Mouse (Mus musculus) C2C12 (cell line): ENCODE results near the gene Ufsp2. TPM values are rescaled to one million over a fixed set of nuclear protein-coding genes. Genes with fewer than 3 reads are reported as not detected.

Experiments
- H3K27me3 ChIP-seq: one replicate; pipeline ENCODE4 v1.6.1; 2011; ENCODE audit not compliant: control insufficient read depth, insufficient read depth, insufficient read length
- H3K36me3 ChIP-seq: one replicate; pipeline ENCODE4 v1.6.1; 2011; ENCODE audit not compliant: control insufficient read depth, insufficient read depth
- H3K4me3 ChIP-seq: one replicate; pipeline ENCODE4 v1.5.1; 2011; ENCODE audit warnings: mild to moderate bottlenecking, control low read depth; ENCODE audit not compliant: poor library complexity, insufficient read depth, severe bottlenecking
- H3K79me2 ChIP-seq: one replicate; pipeline ENCODE4 v1.6.1; 2011; ENCODE audit not compliant: control insufficient read depth, insufficient read depth
- H3K79me3 ChIP-seq: one replicate; pipeline ENCODE4 v1.6.1; 2011; ENCODE audit warnings: low read depth, control low read depth
- H3ac ChIP-seq: one replicate; pipeline ENCODE3; 2011; ENCODE audit warnings: low read depth; ENCODE audit not compliant: control insufficient read depth, insufficient read length
- CEBPB ChIP-seq: IDR thresholded peaks from one replicate; pipeline ENCODE4 v1.6.1; 2011; ENCODE audit warnings: low read depth, mild to moderate bottlenecking, control low read depth, moderate library complexity
- CTCF ChIP-seq: IDR thresholded peaks from one replicate; pipeline ENCODE4 v1.5.1; 2011; ENCODE audit not compliant: control insufficient read depth, insufficient read depth, insufficient read length
- FOSL1 ChIP-seq: IDR thresholded peaks from one replicate; pipeline ENCODE4 v1.8.0; 2011; ENCODE audit warnings: mild to moderate bottlenecking, low read length; ENCODE audit not compliant: poor library complexity, insufficient read depth, severe bottlenecking
- MAX ChIP-seq: IDR thresholded peaks from one replicate; pipeline ENCODE4 v1.6.1; 2011; ENCODE audit warnings: mild to moderate bottlenecking, control low read depth
- MYOD1 ChIP-seq: IDR thresholded peaks from one replicate; pipeline ENCODE4 v1.6.1; 2011; ENCODE audit warnings: low read depth; ENCODE audit not compliant: control insufficient read depth, insufficient read length
- MYOG ChIP-seq: IDR thresholded peaks from one replicate; pipeline ENCODE4 v1.6.1; 2011; ENCODE audit not compliant: control insufficient read depth, insufficient read length; ENCODE audit errors: extremely low read depth
- USF1 ChIP-seq: IDR thresholded peaks from one replicate; pipeline ENCODE4 v1.6.1; 2011; ENCODE audit warnings: low read depth, mild to moderate bottlenecking, control low read depth, moderate library complexity
- polyA plus RNA-seq: library from polyadenylated mRNA; unstranded; fragments of >200 nt; fragmentation: generic; extraction: Trizol; gene quantifications from one replicate; pipeline ENCODE4 v1.2.1, GENCODE M21; 2012; ENCODE audit warnings: missing spikeins

The Ufsp2 gene
- polyA plus RNA-seq, 1 experiment: 19.1 TPM

DNA sequence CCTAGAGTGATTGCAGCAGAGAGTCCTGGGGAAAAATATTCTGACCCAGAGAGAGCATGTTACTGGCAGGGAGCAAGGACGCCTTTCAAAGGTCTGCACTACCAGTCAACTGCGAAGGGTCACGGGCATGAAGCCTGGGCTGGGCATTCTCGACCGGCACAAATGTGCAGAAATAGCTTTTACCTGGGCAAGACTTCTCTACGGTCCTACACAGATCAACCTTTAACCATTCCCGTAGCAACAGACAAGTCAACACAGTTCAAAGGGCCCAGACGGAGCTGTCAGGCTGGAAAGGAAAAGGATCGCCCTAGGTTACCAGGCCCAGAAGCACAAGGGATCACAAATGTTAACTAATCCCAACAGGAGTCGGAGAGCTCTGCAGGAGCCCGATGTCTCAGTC lies 60.9 kb downstream of the Ufsp2 start:
- Histone ChIP-seq H3K36me3 (no peaks in the 10 kb centered on the region), H3ac (no peak overlapping the region), H3K27me3 (no peaks in the 10 kb centered on the region), H3K79me3 (no peaks in the 10 kb centered on the region), H3K79me2 (no peaks in the 10 kb centered on the region), H3K4me3 (no peak overlapping the region)
- TF ChIP-seq MYOG: no peak
- TF ChIP-seq USF1: no peak
- no peak for TF ChIP-seq MAX

GRCm38 (mm10) chr8:46039666-46040065 lies 64.3 kb downstream of the Ufsp2 start:
- H3ac ChIP-seq: no peak overlapping the region
- no peaks in the 10 kb centered on the region for H3K79me2 ChIP-seq
- H3K4me3 ChIP-seq: no peak overlapping the region
- H3K36me3 ChIP-seq: no peaks in the 10 kb centered on the region
- no peak for TF ChIP-seq USF1
- TF ChIP-seq FOSL1: no peak
- no peak for TF ChIP-seq CTCF
- TF ChIP-seq MYOD1: no peak
- no peak for TF ChIP-seq MYOG
- TF ChIP-seq MAX: no peak
- TF ChIP-seq CEBPB: no peak
- H3K79me3 ChIP-seq: no peaks in the 10 kb centered on the region
- H3K27me3 ChIP-seq: no peaks in the 10 kb centered on the region

DNA sequence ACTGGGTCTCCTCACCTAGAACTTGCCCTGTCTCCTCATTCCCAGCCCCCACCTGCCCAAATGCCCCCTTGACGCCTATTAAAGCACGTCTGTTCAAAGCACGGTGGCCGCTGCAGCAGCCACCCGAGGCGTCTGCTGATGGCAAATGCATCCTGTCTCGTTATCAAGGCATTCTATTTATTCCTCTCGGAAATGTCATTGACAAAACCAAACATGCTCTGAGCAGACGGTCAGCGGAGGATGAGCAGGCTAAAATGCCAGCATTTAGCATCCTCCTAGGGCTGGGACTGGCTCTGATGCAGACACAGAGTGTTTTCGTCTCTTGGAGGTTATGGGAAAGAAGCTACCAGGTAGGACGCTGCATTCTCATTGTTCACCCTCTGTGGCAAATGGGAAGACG lies 64.9 kb downstream of the Ufsp2 start:
- Histone ChIP-seq H3ac (no peak overlapping the region), H3K4me3 (no peak overlapping the region), H3K36me3 (no peaks in the 10 kb centered on the region), H3K79me3 (no peaks in the 10 kb centered on the region), H3K79me2 (no peaks in the 10 kb centered on the region), H3K27me3 (no peaks in the 10 kb centered on the region)
- TF ChIP-seq CEBPB (no peak), FOSL1 (no peak)

Other genes starting within 250 kb of the Ufsp2 start
- 1.2 TPM for gene Pdlim3, start 90.1 kb upstream of the Ufsp2 start, polyA plus RNA-seq
- gene Ccdc110, start 40.9 kb upstream of the Ufsp2 start, polyA plus RNA-seq: not detected
- gene 1700029J07Rik, start 276 bp upstream of the Ufsp2 start, polyA plus RNA-seq: 0.08 TPM
- gene Lrp2bp, start 23.8 kb downstream of the Ufsp2 start, polyA plus RNA-seq: 0.04 TPM
- 2.8 TPM for gene Ankrd37, start 30.2 kb downstream of the Ufsp2 start, polyA plus RNA-seq
- gene Cfap97, start 176.2 kb downstream of the Ufsp2 start, polyA plus RNA-seq: 2.4 TPM
- gene Snx25, start 176.6 kb downstream of the Ufsp2 start, polyA plus RNA-seq: 11.3 TPM
- 487 TPM for gene Slc25a4, start 235.8 kb downstream of the Ufsp2 start, polyA plus RNA-seq